Comparison of ENCODE assay signal across 11 mouse cellular contexts in genomic region chr19:61266246-61266615, GRCm38 (mm10). TPM values are rescaled to one million over a fixed set of nuclear protein-coding genes. Genes with fewer than 3 reads are reported as not detected.
DNase-seq lines count a peak whose midpoint lies in the region; ATAC-seq and TF ChIP-seq lines count a peak whose summit lies in the region.
"Had no signal": no experiment of that assay in that cellular context is flagged by ENCODE, and none has a peak within 500 bp of the region (broad histone marks: within the 10 kb centered on the region; RNA-seq: fewer than 3 reads in every experiment).

No protein-coding gene starts in this region.

- WGBS in forebrain, embryonic 10.5 days, result 3% methylated on average over 12 of the region's 12 CpGs
- WGBS in forebrain, embryonic 12.5 days, result 3% methylated on average over 12 of the region's 12 CpGs
- 1% methylated on average over 12 of the region's 12 CpGs for WGBS in midbrain, postnatal 0 days

- no peak overlapping the region for H3K9ac ChIP-seq in forebrain, embryonic 12.5 days
- H3K9ac ChIP-seq in midbrain, postnatal 0 days (replicated peaks; ENCODE audit: low read length, poor library complexity, severe bottlenecking), result no peak overlapping the region
- H3K9ac ChIP-seq: heart, embryonic 13.5 days had no signal

- ATAC-seq in forebrain, embryonic 12.5 days (ENCODE audit: low FRiP score), result no peak
- no peak for ATAC-seq in midbrain, postnatal 0 days (ENCODE audit: low FRiP score)
- ATAC-seq: Patski had no signal

- H3K27ac ChIP-seq in forebrain, embryonic 10.5 days, result no peak overlapping the region
- H3K27ac ChIP-seq in forebrain, embryonic 12.5 days, result no peak overlapping the region
- H3K27ac ChIP-seq in midbrain, postnatal 0 days (ENCODE audit: low read depth, low read length), result no peak overlapping the region
- H3K27ac ChIP-seq: heart, embryonic 13.5 days had no signal

- H3K9me3 ChIP-seq in forebrain, embryonic 10.5 days, result no peaks in the 10 kb centered on the region
- no peaks in the 10 kb centered on the region for H3K9me3 ChIP-seq in forebrain, embryonic 12.5 days
- H3K9me3 ChIP-seq in midbrain, postnatal 0 days (ENCODE audit: low read length), result no peaks in the 10 kb centered on the region
- H3K9me3 ChIP-seq: heart, embryonic 13.5 days had no signal

- TF ChIP-seq CTCF in midbrain, postnatal 0 days (IDR thresholded peaks at IDR 0.05), result no peak

- no peaks in the 10 kb centered on the region for H3K4me1 ChIP-seq in forebrain, embryonic 10.5 days
- H3K4me1 ChIP-seq in forebrain, embryonic 12.5 days, result no peaks in the 10 kb centered on the region
- H3K4me1 ChIP-seq in midbrain, postnatal 0 days (ENCODE audit: insufficient read depth, low read length), result no peaks in the 10 kb centered on the region
- H3K4me1 ChIP-seq: heart, embryonic 13.5 days had no signal

- H3K4me3 ChIP-seq in forebrain, embryonic 10.5 days, result no peak overlapping the region
- no peak overlapping the region for H3K4me3 ChIP-seq in forebrain, embryonic 12.5 days (replicated peaks)
- H3K4me3 ChIP-seq in midbrain, postnatal 0 days (ENCODE audit: low read depth, low read length), result no peak overlapping the region

- peak; percentile 62 for DNase-seq in forebrain, embryonic 10.5 days (ENCODE audit: extremely low spot score, low spot score)
- DNase-seq in urinary bladder, postnatal 14 days (ENCODE audit: low spot score), result peak; percentile 24
- DNase-seq in urinary bladder, adult 2 months (ENCODE audit: low spot score), result no peak
- DNase-seq in embryo, embryonic 9.5 days (ENCODE audit: extremely low spot score), result peak; percentile 70
- peak; percentile 17 to 19 for DNase-seq in layer of hippocampus, postnatal 25 days (ENCODE audit: extremely low spot score in 1 of 2, low spot score in 1 of 2)
- peak; percentile 27 for DNase-seq in midbrain, postnatal 0 days (ENCODE audit: low spot score)
- peak; percentile 36 to 62 for DNase-seq in thymus, postnatal 10 days (ENCODE audit: low spot score in 2 of 2)

- H3K27me3 ChIP-seq in forebrain, embryonic 10.5 days (ENCODE audit: poor library complexity, severe bottlenecking), result no peaks in the 10 kb centered on the region
- H3K27me3 ChIP-seq in forebrain, embryonic 12.5 days, result 0 out of 2 replicates have a peak, but pooled peaks cover 2% of the 10 kb centered on the region
- no peaks in the 10 kb centered on the region for H3K27me3 ChIP-seq in midbrain, postnatal 0 days (ENCODE audit: insufficient read depth, low read length)

- no peak overlapping the region for H3K4me2 ChIP-seq in forebrain, embryonic 12.5 days
- no peak overlapping the region for H3K4me2 ChIP-seq in midbrain, postnatal 0 days (ENCODE audit: low read depth, low read length, poor library complexity, severe bottlenecking)
- H3K4me2 ChIP-seq: heart, embryonic 13.5 days had no signal

- no peaks in the 10 kb centered on the region for H3K36me3 ChIP-seq in forebrain, embryonic 10.5 days (replicated peaks)
- H3K36me3 ChIP-seq in forebrain, embryonic 12.5 days (replicated peaks), result no peaks in the 10 kb centered on the region
- H3K36me3 ChIP-seq in midbrain, postnatal 0 days (ENCODE audit: insufficient read depth, low read length), result no peaks in the 10 kb centered on the region
- H3K36me3 ChIP-seq: heart, embryonic 13.5 days had no signal

RNA-seq across cellular contexts. Expression of gene Gm21060, which starts 30.6 kb away (rescaled TPM):
- not detected in 2 replicates for polyA plus RNA-seq in forebrain, embryonic 10.5 days (2016; fragmentation: Nextera tagmentation; extraction: Ambion mirVana)
- polyA plus RNA-seq in forebrain, embryonic 12.5 days (2016; fragmentation: Nextera tagmentation; extraction: Ambion mirVana), result not detected in 2 replicates
- polyA plus RNA-seq in urinary bladder, adult 2 months (2012; rRNA removed), result not detected in 2 replicates
- total RNA-seq in layer of hippocampus, postnatal 25 days (2021), result not detected
- not detected in 2 replicates for total RNA-seq in midbrain, postnatal 0 days (2014; rRNA removed)
- not detected in 2 replicates for polyA plus RNA-seq in midbrain, postnatal 0 days (2015; fragmentation: Nextera tagmentation; extraction: Ambion mirVana)
- polyA plus RNA-seq: heart, embryonic 13.5 days; neural tube, embryonic 14.5 days; Patski had no signal

RNA-seq across cellular contexts. Expression of gene Csf2ra, which starts 38.0 kb away (rescaled TPM):
- polyA plus RNA-seq in forebrain, embryonic 10.5 days (2016; fragmentation: Nextera tagmentation; extraction: Ambion mirVana), result 13.0 and 15.5 TPM in 2 replicates
- 22.2 and 24.8 TPM in 2 replicates for polyA plus RNA-seq in forebrain, embryonic 12.5 days (2016; fragmentation: Nextera tagmentation; extraction: Ambion mirVana)
- 70.1 and 81.8 TPM in 2 replicates for polyA plus RNA-seq in urinary bladder, adult 2 months (2012; rRNA removed)
- 10 to 100 TPM; 26.0 to 34.3 TPM for total RNA-seq in layer of hippocampus, postnatal 25 days (2021)
- 47.0 and 52.1 TPM in 2 replicates for total RNA-seq in midbrain, postnatal 0 days (2014; rRNA removed)
- 42.8 and 53.2 TPM in 2 replicates for polyA plus RNA-seq in midbrain, postnatal 0 days (2015; fragmentation: Nextera tagmentation; extraction: Ambion mirVana)
